Mouse (Mus musculus): ENCODE results near the gene Bcl2l12. TPM values are rescaled to one million over a fixed set of nuclear protein-coding genes. Genes with fewer than 3 reads are reported as not detected.
A peak's percentile ranks its signal among the peaks of the same experiment; 100 is the strongest.

Gene Bcl2l12
- total and polyA plus RNA-seq, 3 experiments, result 16.6 to 24.6 TPM; not detected in 1

- Histone ChIP-seq H3K27me3 (ENCODE audit: control insufficient read depth in 1 of 2, insufficient read depth in 2 of 2, low read length in 2 of 2) (no peaks in the 10 kb centered on the region), H3K9me3 (replicated peaks; ENCODE audit: insufficient read depth, low read length) (no peaks in the 10 kb centered on the region), H3K9ac (ENCODE audit: control insufficient read depth, low read depth, low read length, poor library complexity, severe bottlenecking) (peak within 1 kb of the TSS; percentile 91), H3K4me1 (ENCODE audit: control insufficient read depth in 1 of 2, insufficient read depth in 2 of 2, low read length in 2 of 2) (no peaks in the 10 kb centered on the region), H3K4me3 (ENCODE audit: control insufficient read depth in 1 of 2, insufficient read depth in 1 of 2, low read depth in 2 of 2, low read length in 2 of 2) (peak within 1 kb of the TSS; percentile 64 to 79), H3K79me2 (ENCODE audit: control insufficient read depth, insufficient read depth, low read length, poor library complexity) (peaks cover 22% of the 10 kb centered on the region), H3K27ac (ENCODE audit: control insufficient read depth, low read depth, low read length) (peak within 1 kb of the TSS; percentile 98), H3K36me3 (ENCODE audit: control insufficient read depth in 1 of 2, insufficient read depth in 2 of 2, low read length in 2 of 2) (peaks cover 0 to 9% of the 10 kb centered on the region in 2 experiments; a peak in 1 of 4 replicates)
- peak; percentile 99 for DNase-seq (ENCODE audit: low read depth, low spot score)
- peak; percentile 76 for TF ChIP-seq NELFE (IDR thresholded peaks at IDR 0.05; ENCODE audit: low read depth, low read length)
- TF ChIP-seq POLR2A (IDR thresholded peaks at IDR 0.05; ENCODE audit: control insufficient read depth in 1 of 2, insufficient read depth in 1 of 2, low read depth in 1 of 2, low read length in 2 of 2, poor library complexity in 1 of 2), result peak; percentile 75 to 89; a peak in 3 of 4 replicates
- no peak for TF ChIP-seq USF2 (IDR thresholded peaks at IDR 0.05; ENCODE audit: borderline replicate concordance in 1 of 2, insufficient read depth in 1 of 2, low read depth in 1 of 2, low read length in 2 of 2)
- TF ChIP-seq RCOR1 (IDR thresholded peaks at IDR 0.05; ENCODE audit: low read depth, low read length), result no peak
- peak; percentile 80 for TF ChIP-seq ZMIZ1 (IDR thresholded peaks at IDR 0.05; ENCODE audit: low read depth, low read length)
- peak; percentile 88 for TF ChIP-seq KAT2A (conservative IDR thresholded peaks at IDR 0.05; ENCODE audit: low read depth, low read length)
- TF ChIP-seq EP300 (IDR thresholded peaks at IDR 0.05; ENCODE audit: low read depth in 1 of 2, low read length in 2 of 2), result peak in 1 of 2 experiments; percentile 5; a peak in 1 of 4 replicates
- TF ChIP-seq ELF1 (IDR thresholded peaks at IDR 0.05; ENCODE audit: low read depth, low read length), result peak; percentile 90
- peak; percentile 93 for TF ChIP-seq HCFC1 (IDR thresholded peaks at IDR 0.05; ENCODE audit: low read depth, low read length)
- TF ChIP-seq MYB (IDR thresholded peaks at IDR 0.05; ENCODE audit: low read depth, low read length), result peak; percentile 93
- TF ChIP-seq CHD2 (IDR thresholded peaks at IDR 0.05; ENCODE audit: low read length), result no peak
- peak; percentile 91 for TF ChIP-seq TBP (IDR thresholded peaks at IDR 0.05; ENCODE audit: low read depth, low read length)
- TF ChIP-seq SIN3A (IDR thresholded peaks at IDR 0.05; ENCODE audit: low read length), result peak; percentile 87
- no peak; the same call in 1 of the 2 replicates for TF ChIP-seq CHD1 (IDR thresholded peaks at IDR 0.05; ENCODE audit: low read depth, low read length)
- TF ChIP-seq CTCF (IDR thresholded peaks at IDR 0.05 in 2 of 3, conservative IDR thresholded peaks at IDR 0.05 in 1 of 3; ENCODE audit: control insufficient read depth in 1 of 3, insufficient read depth in 1 of 3, low read depth in 2 of 3, low read length in 3 of 3, poor library complexity in 1 of 3, severe bottlenecking in 1 of 3), result no peak
- peak; percentile 62 for TF ChIP-seq ETS1 (IDR thresholded peaks at IDR 0.05; ENCODE audit: low read depth, low read length)
- TF ChIP-seq RAD21 (IDR thresholded peaks at IDR 0.05; ENCODE audit: low read depth, low read length), result no peak
- TF ChIP-seq UBTF (IDR thresholded peaks at IDR 0.05; ENCODE audit: borderline replicate concordance, insufficient read depth, low read depth, low read length), result peak; percentile 92; the same call in 1 of the 2 replicates
- TF ChIP-seq E2F4 (IDR thresholded peaks at IDR 0.05; ENCODE audit: borderline replicate concordance, low read depth, low read length), result no peak
- TF ChIP-seq BHLHE40 (IDR thresholded peaks at IDR 0.05; ENCODE audit: borderline replicate concordance, low read depth, low read length), result peak; percentile 46; the same call in 1 of the 2 replicates
- no peak for TF ChIP-seq GABPA (IDR thresholded peaks at IDR 0.05; ENCODE audit: low read depth, low read length)
- TF ChIP-seq NRF1 (IDR thresholded peaks at IDR 0.05; ENCODE audit: insufficient read depth, low read depth, low read length, poor library complexity, severe bottlenecking), result peak; percentile 90
- peak; percentile 75 for TF ChIP-seq MYC (IDR thresholded peaks at IDR 0.05; ENCODE audit: low read depth, low read length)
- peak; percentile 87 for TF ChIP-seq MXI1 (IDR thresholded peaks at IDR 0.05; ENCODE audit: low read depth, low read length)
- no peak for TF ChIP-seq POLR2AphosphoS5 (IDR thresholded peaks at IDR 0.05; ENCODE audit: borderline replicate concordance, low read depth, low read length)
- no peak for TF ChIP-seq MEF2A (IDR thresholded peaks at IDR 0.05; ENCODE audit: extremely low read depth, insufficient replicate concordance, low read depth, low read length, poor library complexity, severe bottlenecking)
- TF ChIP-seq TCF12 (IDR thresholded peaks at IDR 0.05; ENCODE audit: low read depth, low read length), result peak; percentile 45; the same call in 1 of the 2 replicates
- peak; percentile 86; the same call in 1 of the 2 replicates for TF ChIP-seq POLR2AphosphoS2 (IDR thresholded peaks at IDR 0.05; ENCODE audit: low read length)
These were observed 1.1 kb downstream of the Bcl2l12 start, which contains the start of gene Irf3 for GRCm38 (mm10) chr7:44997231-44997939. TSS of gene Irf3 (plus strand) at chr7:44997648.
